Mouse (Mus musculus) heart, embryonic 14.5 days (tissue): Measurements from ENCODE around the gene Gm14409. TPM values are rescaled to one million over a fixed set of nuclear protein-coding genes. Genes with fewer than 3 reads are reported as not detected.

Experiments used
- polyA plus RNA-seq: library from polyadenylated mRNA; unstranded; fragments of >200 nt; fragmentation: Nextera tagmentation; extraction: Ambion mirVana; gene quantifications from 2 replicates; pipeline ENCODE4 v1.2.1, GENCODE M21; 2014

The Gm14409 gene
- polyA plus RNA-seq, 1 experiment from 2014 or later, result not detected

Other genes starting within 250 kb of the Gm14409 start
- 0.26 TPM in 1 of 2 replicates, not detected in the other for gene Gm14401, start 192.7 kb downstream of the Gm14409 start, polyA plus RNA-seq
- gene Gm14410, start 60.6 kb downstream of the Gm14409 start, polyA plus RNA-seq, result 17.1 and 17.7 TPM in 2 replicates
- 0.50 and 0.74 TPM in 2 replicates for gene Gm14412, start 57.3 kb upstream of the Gm14409 start, polyA plus RNA-seq
- gene Gm14418, start 131.3 kb upstream of the Gm14409 start, polyA plus RNA-seq, result 8.6 and 11.7 TPM in 2 replicates
- gene Zfp970, start 197.7 kb upstream of the Gm14409 start, polyA plus RNA-seq, result 13.6 and 15.0 TPM in 2 replicates
- 6.6 and 7.3 TPM in 2 replicates for gene Gm14403, start 231.2 kb upstream of the Gm14409 start, polyA plus RNA-seq